Mouse (Mus musculus): ENCODE data around the gene Enox1.

- no peak for TF ChIP-seq POLR2A (IDR thresholded peaks at IDR 0.05; ENCODE audit: borderline replicate concordance, extremely low read depth, insufficient read depth, insufficient read length, poor library complexity, severe bottlenecking)
- no peak for TF ChIP-seq CTCF (IDR thresholded peaks at IDR 0.05; ENCODE audit: borderline replicate concordance, extremely low read depth, insufficient read depth, insufficient read length)
Measured at GRCm38 (mm10) chr14:77369070-77369469, 212.5 kb downstream of the Enox1 start.

Measured in brain, embryonic 14.5 days (tissue).